Comparison of ENCODE assay signal across 8 mouse cellular contexts in genomic region chr13:44419472-44420226, GRCm38 (mm10).
A peak's percentile ranks its signal among the peaks of the same experiment; 100 is the strongest.
DNase-seq lines count a peak whose midpoint lies in the region; ATAC-seq lines count a peak whose summit lies in the region.

No protein-coding gene starts in this region.

- H3K9ac ChIP-seq in embryonic facial prominence, embryonic 13.5 days = peak overlapping the region; percentile 51; the same call in 1 of the 2 replicates
- H3K9ac ChIP-seq in limb, embryonic 15.5 days = no peak overlapping the region
- no peak overlapping the region for H3K9ac ChIP-seq in midbrain, embryonic 14.5 days (replicated peaks; ENCODE audit: low read length)

- peak overlapping the region; percentile 10; the same call in 1 of the 2 replicates for H3K4me3 ChIP-seq in embryonic facial prominence, embryonic 13.5 days
- H3K4me3 ChIP-seq in limb, embryonic 15.5 days = no peak overlapping the region
- no peak overlapping the region for H3K4me3 ChIP-seq in midbrain, embryonic 14.5 days (replicated peaks; ENCODE audit: low read depth, low read length)

- H3K27me3 ChIP-seq in embryonic facial prominence, embryonic 13.5 days = no peaks in the 10 kb centered on the region
- no peaks in the 10 kb centered on the region for H3K27me3 ChIP-seq in limb, embryonic 15.5 days
- no peaks in the 10 kb centered on the region for H3K27me3 ChIP-seq in midbrain, embryonic 14.5 days (ENCODE audit: control insufficient read depth, insufficient read depth, low read length)

- WGBS in embryonic facial prominence, embryonic 13.5 days = 14% methylated on average over 14 of the region's 15 CpGs
- 16% methylated on average over 14 of the region's 15 CpGs for WGBS in limb, embryonic 15.5 days
- 25% methylated on average over 14 of the region's 15 CpGs for WGBS in midbrain, embryonic 14.5 days

- peak overlapping the region; percentile 47 for H3K4me2 ChIP-seq in embryonic facial prominence, embryonic 13.5 days
- peak overlapping the region; percentile 27 for H3K4me2 ChIP-seq in limb, embryonic 15.5 days
- peak overlapping the region; percentile 28 for H3K4me2 ChIP-seq in midbrain, embryonic 14.5 days (ENCODE audit: low read length)

- peak; percentile 52 for DNase-seq in ZHBTc4 (ENCODE audit: low read depth, low spot score)
- peak; percentile 46 for DNase-seq in midbrain, embryonic 14.5 days
- DNase-seq in layer of hippocampus, adult 11-12 months (ENCODE audit: low spot score) = no peak
- no peak for DNase-seq in left cerebral cortex, postnatal 25 days (ENCODE audit: low spot score in 2 of 2)
- no peak for DNase-seq in urinary bladder, postnatal 4 days (ENCODE audit: low spot score in 2 of 2)

- ATAC-seq in embryonic facial prominence, embryonic 13.5 days (ENCODE audit: insufficient number of reproducible peaks, insufficient read depth, low FRiP score, low TSS enrichment, low read depth) = no peak
- peak; percentile 74 to 77 for ATAC-seq in hematopoietic stem cell, adult 5-6 weeks (replicated peaks in 1 of 2; ENCODE audit: insufficient read depth in 1 of 2, low FRiP score in 2 of 2, low TSS enrichment in 1 of 2, low read depth in 1 of 2, poor library complexity in 2 of 2, severe bottlenecking in 2 of 2)
- no peak for ATAC-seq in limb, embryonic 15.5 days (ENCODE audit: insufficient number of reproducible peaks, low FRiP score, low TSS enrichment, low read depth)
- ATAC-seq in midbrain, embryonic 14.5 days (ENCODE audit: low FRiP score, low TSS enrichment) = no peak

- H3K36me3 ChIP-seq in embryonic facial prominence, embryonic 13.5 days = no peaks in the 10 kb centered on the region
- H3K36me3 ChIP-seq in limb, embryonic 15.5 days = no peaks in the 10 kb centered on the region
- H3K36me3 ChIP-seq in midbrain, embryonic 14.5 days (ENCODE audit: control insufficient read depth, insufficient read depth, low read length) = no peaks in the 10 kb centered on the region

- no peak overlapping the region for H3K27ac ChIP-seq in embryonic facial prominence, embryonic 13.5 days
- no peak overlapping the region for H3K27ac ChIP-seq in limb, embryonic 15.5 days
- H3K27ac ChIP-seq in midbrain, embryonic 14.5 days (replicated peaks; ENCODE audit: low read depth, low read length) = no peak overlapping the region

- H3K9me3 ChIP-seq in embryonic facial prominence, embryonic 13.5 days = no peaks in the 10 kb centered on the region
- no peaks in the 10 kb centered on the region for H3K9me3 ChIP-seq in limb, embryonic 15.5 days
- H3K9me3 ChIP-seq in midbrain, embryonic 14.5 days (ENCODE audit: control insufficient read depth, low read length) = no peaks in the 10 kb centered on the region

- H3K4me1 ChIP-seq in embryonic facial prominence, embryonic 13.5 days = peaks cover 29% of the 10 kb centered on the region
- H3K4me1 ChIP-seq in limb, embryonic 15.5 days = peaks cover 26% of the 10 kb centered on the region
- H3K4me1 ChIP-seq in midbrain, embryonic 14.5 days (ENCODE audit: control insufficient read depth, insufficient read depth, low read length) = 0 out of 2 replicates have a peak, but pooled peaks cover 5% of the 10 kb centered on the region

- intact Hi-C loops in left cerebral cortex, postnatal 25 days (cut with DNase I) = loop anchor here (5.0 kb wide), 3 partner anchors 187 to 347 kb away; no protein-coding TSS in a partner anchor

Comparison
In these comparisons a context has a peak if more than half of its experiments do, and no peak if none do; other contexts are left out.
1. DNase-seq: peak in ZHBTc4 (single experiment) and midbrain, embryonic 14.5 days (single experiment); none in layer of hippocampus, adult 11-12 months (single experiment), left cerebral cortex, postnatal 25 days (0 of 2) and urinary bladder, postnatal 4 days (0 of 2).
2. ATAC-seq: peak in hematopoietic stem cell, adult 5-6 weeks (2 of 2); none in embryonic facial prominence, embryonic 13.5 days (single experiment), limb, embryonic 15.5 days (single experiment) and midbrain, embryonic 14.5 days (single experiment).
3. Peak in every context shown above with its lines, with median percentiles within 50 percentile points of each other: H3K4me2 ChIP-seq.